Mouse (Mus musculus): ENCODE results near the gene Swap70. TPM values are rescaled to one million over a fixed set of nuclear protein-coding genes. Genes with fewer than 3 reads are reported as not detected.
A peak's percentile ranks its signal among the peaks of the same experiment; 100 is the strongest.

Gene Swap70
- 7.4 and 8.7 TPM in 2 replicates for polyA plus RNA-seq (2015; fragmentation: Nextera tagmentation; extraction: Ambion mirVana)

GRCm38 (mm10) chr7:110221586-110222481 is at the start of gene Swap70:
Swap70 (plus strand) TSS chr7:110221711.
- Histone ChIP-seq H3K27me3 (ENCODE audit: control insufficient read depth, insufficient read depth, low read depth, low read length) (no peaks in the 10 kb centered on the region), H3K27ac (ENCODE audit: low read length) (peak within 1 kb of the TSS; percentile 62)

DNA sequence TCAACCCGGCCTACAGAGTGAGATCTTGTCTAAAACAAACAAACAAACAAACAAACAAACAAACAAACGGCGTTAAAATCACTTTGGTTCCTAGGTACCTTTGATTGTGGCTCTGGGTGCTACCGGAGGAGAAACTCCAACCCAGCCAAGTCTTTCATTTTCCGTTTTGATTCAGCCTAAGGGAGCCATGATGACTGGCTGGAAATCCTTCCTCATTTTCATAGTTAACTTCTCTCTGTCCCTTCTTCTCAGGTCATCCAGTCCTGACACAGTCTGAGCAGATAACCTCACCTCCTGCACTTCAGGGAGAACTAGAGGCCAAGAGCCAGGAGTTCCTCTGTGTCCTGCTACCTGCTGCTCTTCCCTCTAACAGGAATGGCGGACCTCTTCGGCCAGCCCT is 42.3 kb upstream of the Swap70 start:
- H3K4me3 ChIP-seq (ENCODE audit: low read depth, low read length), result no peak overlapping the region
- WGBS (ENCODE audit: insufficient replicate concordance), result 66% methylated on average over 7 of the region's 7 CpGs
- H3K27ac ChIP-seq (ENCODE audit: low read length), result no peak overlapping the region
- H3K4me2 ChIP-seq (ENCODE audit: low read depth, low read length), result no peak overlapping the region
- no peaks in the 10 kb centered on the region for H3K4me1 ChIP-seq (ENCODE audit: control insufficient read depth, low read depth, low read length)
- no peak for ATAC-seq (ENCODE audit: low read depth)
- H3K9ac ChIP-seq (ENCODE audit: low read depth, low read length), result no peak overlapping the region
- H3K9me3 ChIP-seq (replicated peaks; ENCODE audit: control insufficient read depth, low read length), result no peaks in the 10 kb centered on the region
- H3K27me3 ChIP-seq (ENCODE audit: control insufficient read depth, insufficient read depth, low read depth, low read length), result no peaks in the 10 kb centered on the region
- no peaks in the 10 kb centered on the region for H3K36me3 ChIP-seq (ENCODE audit: control insufficient read depth, insufficient read depth)

More at GRCm38 (mm10) chr7:110221586-110222481, at the start of gene Swap70:
- peak within 1 kb of the TSS; percentile 75 for H3K4me2 ChIP-seq (ENCODE audit: low read depth, low read length)
- H3K36me3 ChIP-seq (ENCODE audit: control insufficient read depth, insufficient read depth), result no peaks in the 10 kb centered on the region; the same call in 1 of the 2 replicates
- WGBS (ENCODE audit: insufficient replicate concordance), result under 1% methylated on average over 73 of the region's 73 CpGs
- peak within 1 kb of the TSS; percentile 75 for H3K9ac ChIP-seq (ENCODE audit: low read depth, low read length)
- H3K4me3 ChIP-seq (ENCODE audit: low read depth, low read length), result peak within 1 kb of the TSS; percentile 77
- peaks cover 7% of the 10 kb centered on the region for H3K4me1 ChIP-seq (ENCODE audit: control insufficient read depth, low read depth, low read length)
- peak; percentile 99 for ATAC-seq (ENCODE audit: low read depth)
- no peaks in the 10 kb centered on the region for H3K9me3 ChIP-seq (replicated peaks; ENCODE audit: control insufficient read depth, low read length)

DNA sequence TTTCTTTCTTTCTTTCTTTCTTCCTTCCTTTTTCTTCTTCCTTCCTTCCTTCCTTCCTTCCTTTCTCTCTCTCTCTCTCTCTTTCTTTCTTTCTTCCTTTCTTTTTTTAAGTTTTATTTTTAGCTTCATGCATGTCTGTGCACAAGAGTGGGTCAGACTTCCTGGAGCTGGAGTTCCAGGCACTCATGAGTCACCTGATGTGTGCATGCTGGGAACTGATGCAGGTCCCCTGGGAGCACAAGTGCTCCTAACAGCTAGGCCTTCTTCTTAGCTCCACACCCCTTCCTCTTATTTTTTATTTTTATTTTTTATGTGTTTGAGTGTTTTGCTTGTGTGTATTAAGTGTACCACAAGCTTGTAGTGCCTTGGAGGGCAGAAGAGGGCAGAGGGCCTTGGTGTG is 40.9 kb upstream of the Swap70 start:
- no peaks in the 10 kb centered on the region for H3K36me3 ChIP-seq (ENCODE audit: control insufficient read depth, insufficient read depth)
- no peak overlapping the region for H3K4me3 ChIP-seq (ENCODE audit: low read depth, low read length)
- H3K4me1 ChIP-seq (ENCODE audit: control insufficient read depth, low read depth, low read length), result no peaks in the 10 kb centered on the region
- no peak for ATAC-seq (ENCODE audit: low read depth)
- no peaks in the 10 kb centered on the region for H3K9me3 ChIP-seq (replicated peaks; ENCODE audit: control insufficient read depth, low read length)
- no peak overlapping the region for H3K4me2 ChIP-seq (ENCODE audit: low read depth, low read length)
- H3K9ac ChIP-seq (ENCODE audit: low read depth, low read length), result no peak overlapping the region
- H3K27ac ChIP-seq (ENCODE audit: low read length), result no peak overlapping the region
- no peaks in the 10 kb centered on the region for H3K27me3 ChIP-seq (ENCODE audit: control insufficient read depth, insufficient read depth, low read depth, low read length)

GRCm38 (mm10) chr7:110181446-110181845 is 40.1 kb upstream of the Swap70 start:
- H3K9ac ChIP-seq (ENCODE audit: low read depth, low read length), result no peak overlapping the region
- WGBS (ENCODE audit: insufficient replicate concordance), result 58% methylated on average over 8 of the region's 8 CpGs
- no peaks in the 10 kb centered on the region for H3K27me3 ChIP-seq (ENCODE audit: control insufficient read depth, insufficient read depth, low read depth, low read length)
- H3K4me2 ChIP-seq (ENCODE audit: low read depth, low read length), result no peak overlapping the region
- H3K4me3 ChIP-seq (ENCODE audit: low read depth, low read length), result no peak overlapping the region
- H3K4me1 ChIP-seq (ENCODE audit: control insufficient read depth, low read depth, low read length), result no peaks in the 10 kb centered on the region
- no peaks in the 10 kb centered on the region for H3K9me3 ChIP-seq (replicated peaks; ENCODE audit: control insufficient read depth, low read length)
- ATAC-seq (ENCODE audit: low read depth), result no peak
- H3K36me3 ChIP-seq (ENCODE audit: control insufficient read depth, insufficient read depth), result no peaks in the 10 kb centered on the region
- H3K27ac ChIP-seq (ENCODE audit: low read length), result no peak overlapping the region

GRCm38 (mm10) chr7:110184608-110185007 is 36.9 kb upstream of the Swap70 start:
- Histone ChIP-seq H3K4me2 (ENCODE audit: low read depth, low read length) (no peak overlapping the region), H3K4me3 (ENCODE audit: low read depth, low read length) (no peak overlapping the region), H3K9ac (ENCODE audit: low read depth, low read length) (no peak overlapping the region), H3K36me3 (ENCODE audit: control insufficient read depth, insufficient read depth) (no peaks in the 10 kb centered on the region), H3K27ac (ENCODE audit: low read length) (no peak overlapping the region), H3K4me1 (ENCODE audit: control insufficient read depth, low read depth, low read length) (no peaks in the 10 kb centered on the region), H3K27me3 (ENCODE audit: control insufficient read depth, insufficient read depth, low read depth, low read length) (no peaks in the 10 kb centered on the region), H3K9me3 (replicated peaks; ENCODE audit: control insufficient read depth, low read length) (no peaks in the 10 kb centered on the region)
- WGBS (ENCODE audit: insufficient replicate concordance), result 68% methylated on average over 3 of the region's 3 CpGs
- ATAC-seq (ENCODE audit: low read depth), result no peak

- ATAC-seq (ENCODE audit: low read depth), result no peak
- Histone ChIP-seq H3K36me3 (ENCODE audit: control insufficient read depth, insufficient read depth) (no peaks in the 10 kb centered on the region), H3K27me3 (ENCODE audit: control insufficient read depth, insufficient read depth, low read depth, low read length) (no peaks in the 10 kb centered on the region), H3K4me1 (ENCODE audit: control insufficient read depth, low read depth, low read length) (no peaks in the 10 kb centered on the region), H3K9me3 (replicated peaks; ENCODE audit: control insufficient read depth, low read length) (no peaks in the 10 kb centered on the region), H3K4me3 (ENCODE audit: low read depth, low read length) (no peak overlapping the region), H3K9ac (ENCODE audit: low read depth, low read length) (no peak overlapping the region), H3K27ac (ENCODE audit: low read length) (no peak overlapping the region), H3K4me2 (ENCODE audit: low read depth, low read length) (no peak overlapping the region)
- WGBS (ENCODE audit: insufficient replicate concordance), result 26% methylated on average over 7 of the region's 7 CpGs
Observed at GRCm38 (mm10) chr7:110189951-110190350, 31.6 kb upstream of the Swap70 start.

GRCm38 (mm10) chr7:110193186-110193585 is 28.3 kb upstream of the Swap70 start:
- Histone ChIP-seq H3K27me3 (ENCODE audit: control insufficient read depth, insufficient read depth, low read depth, low read length) (no peaks in the 10 kb centered on the region), H3K9ac (ENCODE audit: low read depth, low read length) (no peak overlapping the region), H3K9me3 (replicated peaks; ENCODE audit: control insufficient read depth, low read length) (no peaks in the 10 kb centered on the region), H3K4me1 (ENCODE audit: control insufficient read depth, low read depth, low read length) (no peaks in the 10 kb centered on the region), H3K4me3 (ENCODE audit: low read depth, low read length) (no peak overlapping the region), H3K4me2 (ENCODE audit: low read depth, low read length) (no peak overlapping the region), H3K27ac (ENCODE audit: low read length) (no peak overlapping the region), H3K36me3 (ENCODE audit: control insufficient read depth, insufficient read depth) (no peaks in the 10 kb centered on the region)
- no peak for ATAC-seq (ENCODE audit: low read depth)
- WGBS (ENCODE audit: insufficient replicate concordance), result 70% methylated on average over 3 of the region's 3 CpGs

- Histone ChIP-seq H3K9me3 (replicated peaks; ENCODE audit: control insufficient read depth, low read length) (no peaks in the 10 kb centered on the region), H3K27me3 (ENCODE audit: control insufficient read depth, insufficient read depth, low read depth, low read length) (no peaks in the 10 kb centered on the region), H3K4me2 (ENCODE audit: low read depth, low read length) (no peak overlapping the region), H3K27ac (ENCODE audit: low read length) (no peak overlapping the region), H3K4me3 (ENCODE audit: low read depth, low read length) (no peak overlapping the region), H3K4me1 (ENCODE audit: control insufficient read depth, low read depth, low read length) (no peaks in the 10 kb centered on the region), H3K36me3 (ENCODE audit: control insufficient read depth, insufficient read depth) (no peaks in the 10 kb centered on the region), H3K9ac (ENCODE audit: low read depth, low read length) (no peak overlapping the region)
- no peak for ATAC-seq (ENCODE audit: low read depth)
- 48% methylated on average over 7 of the region's 7 CpGs for WGBS (ENCODE audit: insufficient replicate concordance)
Observed at GRCm38 (mm10) chr7:110197176-110197575, 24.3 kb upstream of the Swap70 start.

DNA sequence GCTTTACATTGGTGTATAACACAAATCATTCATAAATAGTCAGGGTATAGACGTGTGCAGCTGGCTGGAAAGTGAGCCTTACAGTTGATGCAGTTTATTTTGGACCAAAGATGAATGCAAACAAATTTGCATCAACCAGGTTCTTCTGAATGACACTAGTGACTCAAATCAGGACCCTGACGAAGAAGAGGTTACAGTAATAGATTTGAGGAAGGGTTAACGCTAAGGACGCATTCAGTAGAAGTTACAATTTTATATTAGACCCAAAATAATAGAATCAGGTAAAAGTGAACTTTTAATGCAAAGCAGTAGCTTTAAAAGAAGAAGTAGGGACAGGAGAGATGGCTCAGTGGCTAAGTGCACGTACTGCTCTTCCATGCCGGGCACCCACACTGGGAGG is 19.6 kb upstream of the Swap70 start:
- H3K4me2 ChIP-seq (ENCODE audit: low read depth, low read length), result no peak overlapping the region
- no peak overlapping the region for H3K9ac ChIP-seq (ENCODE audit: low read depth, low read length)
- H3K4me3 ChIP-seq (ENCODE audit: low read depth, low read length), result no peak overlapping the region
- H3K36me3 ChIP-seq (ENCODE audit: control insufficient read depth, insufficient read depth), result no peaks in the 10 kb centered on the region
- no peaks in the 10 kb centered on the region for H3K4me1 ChIP-seq (ENCODE audit: control insufficient read depth, low read depth, low read length)
- no peak overlapping the region for H3K27ac ChIP-seq (ENCODE audit: low read length)
- 73% methylated on average over 6 of the region's 6 CpGs for WGBS (ENCODE audit: insufficient replicate concordance)
- H3K27me3 ChIP-seq (ENCODE audit: control insufficient read depth, insufficient read depth, low read depth, low read length), result no peaks in the 10 kb centered on the region
- ATAC-seq (ENCODE audit: low read depth), result no peak
- no peaks in the 10 kb centered on the region for H3K9me3 ChIP-seq (replicated peaks; ENCODE audit: control insufficient read depth, low read length)
